Mouse (Mus musculus) C2C12 (cell line): ENCODE results near the gene Foxn3. TPM values are rescaled to one million over a fixed set of nuclear protein-coding genes. Genes with fewer than 3 reads are reported as not detected.

Experiments
- H3K27me3 ChIP-seq: one replicate; pipeline ENCODE4 v1.6.1; 2011; ENCODE audit not compliant: control insufficient read depth, insufficient read depth, insufficient read length
- H3K36me3 ChIP-seq: one replicate; pipeline ENCODE4 v1.6.1; 2011; ENCODE audit not compliant: control insufficient read depth, insufficient read depth
- H3K4me3 ChIP-seq: one replicate; pipeline ENCODE4 v1.5.1; 2011; ENCODE audit warnings: mild to moderate bottlenecking, control low read depth; ENCODE audit not compliant: poor library complexity, insufficient read depth, severe bottlenecking
- H3K79me2 ChIP-seq: one replicate; pipeline ENCODE4 v1.6.1; 2011; ENCODE audit not compliant: control insufficient read depth, insufficient read depth
- H3K79me3 ChIP-seq: one replicate; pipeline ENCODE4 v1.6.1; 2011; ENCODE audit warnings: low read depth, control low read depth
- H3ac ChIP-seq: one replicate; pipeline ENCODE3; 2011; ENCODE audit warnings: low read depth; ENCODE audit not compliant: control insufficient read depth, insufficient read length
- CEBPB ChIP-seq: IDR thresholded peaks from one replicate; pipeline ENCODE4 v1.6.1; 2011; ENCODE audit warnings: low read depth, mild to moderate bottlenecking, control low read depth, moderate library complexity
- CTCF ChIP-seq: IDR thresholded peaks from one replicate; pipeline ENCODE4 v1.5.1; 2011; ENCODE audit not compliant: control insufficient read depth, insufficient read depth, insufficient read length
- FOSL1 ChIP-seq: IDR thresholded peaks from one replicate; pipeline ENCODE4 v1.8.0; 2011; ENCODE audit warnings: mild to moderate bottlenecking, low read length; ENCODE audit not compliant: poor library complexity, insufficient read depth, severe bottlenecking
- MAX ChIP-seq: IDR thresholded peaks from one replicate; pipeline ENCODE4 v1.6.1; 2011; ENCODE audit warnings: mild to moderate bottlenecking, control low read depth
- MYOD1 ChIP-seq: IDR thresholded peaks from one replicate; pipeline ENCODE4 v1.6.1; 2011; ENCODE audit warnings: low read depth; ENCODE audit not compliant: control insufficient read depth, insufficient read length
- MYOG ChIP-seq: IDR thresholded peaks from one replicate; pipeline ENCODE4 v1.6.1; 2011; ENCODE audit not compliant: control insufficient read depth, insufficient read length; ENCODE audit errors: extremely low read depth
- USF1 ChIP-seq: IDR thresholded peaks from one replicate; pipeline ENCODE4 v1.6.1; 2011; ENCODE audit warnings: low read depth, mild to moderate bottlenecking, control low read depth, moderate library complexity
- polyA plus RNA-seq: library from polyadenylated mRNA; unstranded; fragments of >200 nt; fragmentation: generic; extraction: Trizol; gene quantifications from one replicate; pipeline ENCODE4 v1.2.1, GENCODE M21; 2012; ENCODE audit warnings: missing spikeins

The Foxn3 gene
- polyA plus RNA-seq, 1 experiment: 4.2 TPM

- H3K4me3 ChIP-seq: no peak overlapping the region
- no peak for TF ChIP-seq MAX
- H3K79me3 ChIP-seq: no peaks in the 10 kb centered on the region
These were observed 34.4 kb downstream of the Foxn3 start for GRCm38 (mm10) chr12:99528958-99529357.

GRCm38 (mm10) chr12:99527452-99527851 is 35.9 kb downstream of the Foxn3 start:
- no peaks in the 10 kb centered on the region for H3K79me3 ChIP-seq
- no peak for TF ChIP-seq FOSL1
- TF ChIP-seq CTCF: no peak
- TF ChIP-seq MYOD1: no peak
- TF ChIP-seq CEBPB: no peak
- TF ChIP-seq MYOG: no peak
- TF ChIP-seq MAX: no peak
- no peak for TF ChIP-seq USF1
- no peak overlapping the region for H3K4me3 ChIP-seq
- no peaks in the 10 kb centered on the region for H3K27me3 ChIP-seq
- no peaks in the 10 kb centered on the region for H3K36me3 ChIP-seq
- no peak overlapping the region for H3ac ChIP-seq
- no peaks in the 10 kb centered on the region for H3K79me2 ChIP-seq

More at GRCm38 (mm10) chr12:99528958-99529357, 34.4 kb downstream of the Foxn3 start:
- H3K79me2 ChIP-seq: no peaks in the 10 kb centered on the region
- H3K36me3 ChIP-seq: no peaks in the 10 kb centered on the region
- H3K27me3 ChIP-seq: no peaks in the 10 kb centered on the region
- no peak overlapping the region for H3ac ChIP-seq

GRCm38 (mm10) chr12:99526571-99527140 is 36.7 kb downstream of the Foxn3 start:
- TF ChIP-seq MYOD1: no peak
- no peak for TF ChIP-seq FOSL1
- Histone ChIP-seq H3K27me3 (no peaks in the 10 kb centered on the region), H3K79me2 (no peaks in the 10 kb centered on the region), H3K4me3 (no peak overlapping the region), H3K79me3 (no peaks in the 10 kb centered on the region), H3ac (no peak overlapping the region), H3K36me3 (no peaks in the 10 kb centered on the region)

- TF ChIP-seq CEBPB (no peak), MYOD1 (no peak), CTCF (no peak), FOSL1 (no peak), USF1 (no peak), MAX (no peak), MYOG (no peak)
- H3K79me3 ChIP-seq: no peaks in the 10 kb centered on the region
- H3K27me3 ChIP-seq: no peaks in the 10 kb centered on the region
- H3K36me3 ChIP-seq: no peaks in the 10 kb centered on the region
- H3K4me3 ChIP-seq: no peak overlapping the region
- no peak overlapping the region for H3ac ChIP-seq
- no peaks in the 10 kb centered on the region for H3K79me2 ChIP-seq
These were observed 40.5 kb downstream of the Foxn3 start for GRCm38 (mm10) chr12:99522882-99523281.

GRCm38 (mm10) chr12:99519862-99520261 is 43.5 kb downstream of the Foxn3 start:
- no peaks in the 10 kb centered on the region for H3K79me3 ChIP-seq
- H3K36me3 ChIP-seq: no peaks in the 10 kb centered on the region
- no peaks in the 10 kb centered on the region for H3K27me3 ChIP-seq
- H3K4me3 ChIP-seq: no peak overlapping the region
- TF ChIP-seq CTCF (no peak), MYOD1 (no peak), USF1 (no peak), MYOG (no peak), CEBPB (no peak), FOSL1 (no peak), MAX (no peak)
- no peaks in the 10 kb centered on the region for H3K79me2 ChIP-seq
- no peak overlapping the region for H3ac ChIP-seq

- no peaks in the 10 kb centered on the region for H3K79me3 ChIP-seq
- H3K36me3 ChIP-seq: no peaks in the 10 kb centered on the region
- no peaks in the 10 kb centered on the region for H3K79me2 ChIP-seq
- H3K27me3 ChIP-seq: no peaks in the 10 kb centered on the region
- H3ac ChIP-seq: no peak overlapping the region
- TF ChIP-seq MAX: no peak
- no peak for TF ChIP-seq FOSL1
- no peak for TF ChIP-seq USF1
- TF ChIP-seq CTCF: no peak
- TF ChIP-seq MYOD1: no peak
- TF ChIP-seq CEBPB: no peak
- no peak for TF ChIP-seq MYOG
- H3K4me3 ChIP-seq: no peak overlapping the region
These were observed 44.2 kb downstream of the Foxn3 start for GRCm38 (mm10) chr12:99519191-99519614.

- no peaks in the 10 kb centered on the region for H3K36me3 ChIP-seq
- H3K4me3 ChIP-seq: no peak overlapping the region
- H3K79me2 ChIP-seq: no peaks in the 10 kb centered on the region
- no peaks in the 10 kb centered on the region for H3K27me3 ChIP-seq
- no peaks in the 10 kb centered on the region for H3K79me3 ChIP-seq
- no peak overlapping the region for H3ac ChIP-seq
- TF ChIP-seq CTCF (no peak), MYOG (no peak), MAX (no peak), CEBPB (no peak)
These were observed 44.7 kb downstream of the Foxn3 start for GRCm38 (mm10) chr12:99518640-99519039.
